Mouse (Mus musculus): Measurements from ENCODE around the gene Lin7a. TPM values are rescaled to one million over a fixed set of nuclear protein-coding genes. Genes with fewer than 3 reads are reported as not detected.

Lin7a gene
- total RNA-seq, 4 experiments from 2014 or later = 3.9 to 5.9 (median 4.6) TPM

Other genes starting within 250 kb of the Lin7a start
- 10 to 100 TPM in 3 of 4 experiments, 1 to 10 TPM in 1; 7.9 to 28.0 (median 18.0) TPM for gene Acss3, start 148.0 kb upstream of the Lin7a start, total RNA-seq (2022)
- gene Myf5, start 214.4 kb downstream of the Lin7a start, total RNA-seq (2022) = not detected
- not detected for gene Myf6, start 223.1 kb downstream of the Lin7a start, total RNA-seq (2022)

All from adrenal gland, adult 8-10 months (tissue).